Mouse (Mus musculus): ENCODE data around the gene Cox20.
"Not testable (repeated sequence)": the region's sequence is repeated elsewhere in the genome, so short reads cannot be mapped to it uniquely, and the experiment has no call there.

Cox20 gene

DNA sequence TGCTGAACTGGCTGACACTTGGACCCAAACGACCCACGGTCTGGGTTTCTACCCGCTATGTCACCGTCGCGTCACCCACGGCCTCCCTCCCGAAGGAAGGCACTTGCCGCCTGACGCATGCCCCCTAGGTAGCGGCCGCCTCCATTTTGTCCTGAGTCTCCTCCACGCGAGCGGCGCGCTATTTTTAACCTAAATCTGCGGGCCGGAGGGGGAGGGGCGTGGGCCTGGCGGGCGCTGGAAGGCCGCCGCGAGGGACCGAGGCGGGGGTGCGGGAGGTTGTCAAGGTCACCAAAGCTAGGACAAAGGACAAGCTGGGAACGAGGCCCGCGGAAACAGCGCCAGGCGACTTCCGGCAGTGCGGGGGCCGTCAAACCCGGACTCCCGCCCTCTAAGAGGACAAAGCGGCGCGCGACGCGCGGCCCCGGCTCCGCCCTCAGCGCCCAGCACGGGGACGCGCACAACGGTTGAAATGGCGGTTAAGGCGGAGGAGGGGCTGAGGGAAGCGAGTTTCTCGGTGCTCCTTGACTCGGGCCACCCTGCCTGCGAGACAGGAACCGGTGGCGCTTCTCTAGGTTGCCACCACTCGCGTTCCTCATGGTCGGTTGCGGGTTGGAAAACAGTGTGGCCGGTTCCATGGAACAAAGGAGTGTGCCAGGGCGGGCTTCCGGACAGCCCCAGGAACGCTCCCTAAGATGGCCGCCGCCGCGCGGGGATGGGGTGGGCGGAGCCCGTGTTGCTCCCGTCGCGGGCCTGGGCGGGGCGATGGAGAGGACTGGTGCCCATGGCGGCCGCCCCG lies at the start of gene Cox20:
Gene Cox20, plus strand, starts transcription at position 742 of the 796 bp plus-strand sequence.
- DNase-seq (ENCODE audit: low read depth, low spot score), result peak; percentile 94

DNA sequence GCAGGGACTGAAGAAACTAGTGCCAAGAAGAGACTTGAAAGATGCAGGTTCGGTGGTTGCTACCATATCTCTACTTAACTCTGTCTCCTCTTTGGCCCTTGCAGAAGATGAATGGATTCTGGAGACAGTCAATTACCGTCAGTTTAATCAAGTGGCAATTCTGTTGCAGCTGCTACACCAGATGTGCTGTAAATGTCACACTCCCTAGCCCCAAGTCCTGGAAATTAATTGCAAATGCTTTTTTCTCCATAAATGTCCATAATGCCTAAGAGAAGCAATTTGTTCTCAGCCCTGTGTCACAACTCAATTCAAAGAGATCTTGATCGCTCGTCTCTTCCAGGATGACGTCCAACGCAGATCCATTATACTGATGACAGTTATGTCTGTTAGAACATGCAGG lies 48.3 kb upstream of the Cox20 start:
- DNase-seq (ENCODE audit: low read depth, low spot score), result no peak

DNA sequence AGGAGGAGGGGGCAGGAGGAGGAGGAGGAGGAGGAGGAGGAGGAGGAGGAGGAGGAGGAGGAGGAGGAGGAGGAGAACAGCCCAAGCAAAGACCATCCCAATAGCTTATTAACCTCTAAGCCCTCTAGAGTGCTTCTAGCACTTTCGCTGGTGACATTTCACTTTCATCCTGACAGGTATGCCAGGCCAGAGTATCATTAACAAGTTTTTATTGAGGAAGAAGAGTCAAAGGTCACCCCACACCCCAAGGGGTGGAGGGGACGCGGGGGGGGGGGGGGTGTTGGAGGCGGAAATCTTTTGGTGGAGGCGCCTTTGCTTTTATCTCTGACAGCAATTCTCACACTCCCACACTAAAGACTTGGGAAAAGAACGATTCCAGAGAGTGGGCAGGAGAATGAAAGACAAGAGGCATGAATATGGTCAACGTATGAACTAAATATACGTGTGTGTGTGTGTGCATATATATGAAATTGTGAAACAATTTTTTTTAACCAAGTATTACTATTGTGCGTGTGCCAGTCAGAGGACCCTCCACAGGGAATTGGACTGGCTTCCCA lies 43.7 kb upstream of the Cox20 start:
- no peak for DNase-seq (ENCODE audit: low read depth, low spot score)

DNA sequence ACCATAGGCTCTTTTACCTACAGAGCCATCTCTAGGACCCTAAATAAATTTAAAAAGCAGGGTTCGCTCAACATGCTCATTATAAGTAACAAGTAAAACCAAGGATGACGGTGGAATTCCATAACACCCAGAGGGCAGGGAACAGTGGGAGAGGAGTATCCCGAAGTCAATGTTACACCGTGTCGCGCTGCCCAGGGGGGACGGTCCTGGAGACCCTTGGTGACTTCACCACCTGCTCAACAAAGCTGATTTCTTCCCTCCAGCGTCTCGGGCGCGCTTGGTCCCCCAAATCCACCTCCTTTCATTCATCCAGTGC lies 43.2 kb upstream of the Cox20 start:
- DNase-seq (ENCODE audit: low read depth, low spot score), result no peak

DNA sequence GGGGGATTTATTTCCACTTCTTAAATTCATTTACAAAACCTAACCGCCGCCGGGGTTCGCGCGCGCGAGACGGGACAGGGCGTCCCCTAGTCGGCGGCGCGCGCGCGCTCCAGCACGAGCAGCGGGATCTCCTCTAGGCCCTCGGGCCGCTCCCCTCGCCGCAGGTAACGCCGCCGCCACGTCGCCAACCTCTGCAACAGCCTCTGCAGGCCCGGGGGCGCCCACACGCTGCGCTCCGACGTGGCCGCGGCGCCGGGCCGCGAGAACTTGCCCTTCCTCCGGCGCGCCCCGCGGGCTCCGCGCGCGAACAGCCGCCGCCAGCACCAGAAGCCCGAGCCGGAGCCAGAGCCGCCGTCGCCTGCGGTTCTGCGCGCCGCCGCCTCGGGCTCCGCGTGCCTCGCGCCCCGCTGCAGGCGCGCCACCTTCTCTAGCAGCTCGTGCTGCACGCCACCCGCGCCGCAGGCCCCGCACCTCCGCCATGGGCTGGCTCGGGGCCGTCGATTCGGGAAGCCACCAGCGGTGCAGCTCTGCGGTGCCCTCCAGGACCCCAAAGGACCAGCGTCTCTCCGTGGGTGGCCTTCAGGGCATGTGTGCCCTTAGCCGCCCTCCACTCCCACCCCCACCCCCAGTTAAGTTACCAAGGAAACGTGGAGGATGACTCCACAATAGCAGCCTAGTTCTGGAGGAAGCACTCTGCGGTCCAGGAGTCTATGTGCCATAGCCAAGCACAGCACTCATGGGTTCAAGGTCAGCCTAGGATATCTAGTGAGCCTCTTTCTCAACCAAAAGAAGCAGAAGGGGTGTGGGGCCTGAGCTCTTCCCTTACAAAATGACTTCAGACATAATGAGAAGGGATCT lies 42.6 kb upstream of the Cox20 start:
- DNase-seq (ENCODE audit: low read depth, low spot score), result peak; percentile 39

DNA sequence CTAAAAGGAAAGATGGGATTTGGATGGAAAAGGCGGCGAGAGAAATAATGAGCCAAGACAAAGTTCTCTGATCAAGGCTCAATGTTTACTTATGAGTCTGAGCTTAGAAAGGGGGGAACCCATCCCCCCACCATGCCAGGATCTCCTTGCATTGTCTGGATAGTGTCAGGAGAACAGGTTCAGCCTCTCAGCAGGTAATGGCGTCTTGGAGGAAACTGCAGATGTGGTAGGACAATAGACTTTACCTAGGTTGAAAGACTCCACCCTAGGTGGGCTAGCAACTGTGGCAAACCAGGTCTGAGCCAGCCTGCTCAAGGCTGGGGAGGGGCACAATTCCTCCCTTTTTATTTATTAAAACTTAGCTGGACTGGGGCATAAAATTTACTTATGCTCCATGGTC lies 35.6 kb upstream of the Cox20 start:
- DNase-seq (ENCODE audit: low read depth, low spot score), result not testable (repeated sequence)

DNA sequence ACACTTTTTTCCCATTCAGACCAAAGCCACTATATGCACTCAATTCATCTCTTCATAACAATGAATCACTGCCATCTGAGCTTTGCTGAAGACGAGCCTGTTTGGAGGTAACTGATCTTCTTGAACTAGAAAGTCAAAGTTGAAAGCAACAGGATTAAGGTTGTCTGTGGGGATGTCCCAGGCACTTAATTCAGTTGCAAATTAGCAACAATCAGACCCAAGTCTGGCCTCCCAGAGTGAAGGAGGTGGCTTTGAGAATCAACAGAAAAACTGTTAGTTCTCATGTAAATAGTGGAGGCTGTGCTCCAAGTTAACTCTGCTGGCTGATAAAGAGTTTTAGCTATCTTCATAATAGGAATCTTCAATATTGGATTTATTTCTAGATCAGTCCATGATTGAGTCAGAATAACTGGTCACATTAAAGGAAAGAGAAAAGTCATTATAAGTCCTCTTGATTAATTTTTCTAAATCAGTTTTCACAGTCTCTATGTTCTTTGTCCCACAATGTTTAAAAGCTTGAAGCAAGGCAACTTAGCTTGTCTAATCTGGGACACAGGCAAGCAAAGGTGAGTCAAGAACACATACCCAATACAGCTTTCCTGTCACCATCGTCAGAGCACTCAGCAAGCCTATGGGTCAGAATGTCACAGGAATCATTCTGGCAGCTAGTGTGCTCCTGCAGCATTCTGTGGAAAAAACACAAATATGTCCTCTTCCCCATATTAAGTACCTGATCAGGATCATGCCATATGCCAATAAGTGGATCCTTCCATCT lies 34.8 kb upstream of the Cox20 start:
- DNase-seq (ENCODE audit: low read depth, low spot score), result no peak

DNA sequence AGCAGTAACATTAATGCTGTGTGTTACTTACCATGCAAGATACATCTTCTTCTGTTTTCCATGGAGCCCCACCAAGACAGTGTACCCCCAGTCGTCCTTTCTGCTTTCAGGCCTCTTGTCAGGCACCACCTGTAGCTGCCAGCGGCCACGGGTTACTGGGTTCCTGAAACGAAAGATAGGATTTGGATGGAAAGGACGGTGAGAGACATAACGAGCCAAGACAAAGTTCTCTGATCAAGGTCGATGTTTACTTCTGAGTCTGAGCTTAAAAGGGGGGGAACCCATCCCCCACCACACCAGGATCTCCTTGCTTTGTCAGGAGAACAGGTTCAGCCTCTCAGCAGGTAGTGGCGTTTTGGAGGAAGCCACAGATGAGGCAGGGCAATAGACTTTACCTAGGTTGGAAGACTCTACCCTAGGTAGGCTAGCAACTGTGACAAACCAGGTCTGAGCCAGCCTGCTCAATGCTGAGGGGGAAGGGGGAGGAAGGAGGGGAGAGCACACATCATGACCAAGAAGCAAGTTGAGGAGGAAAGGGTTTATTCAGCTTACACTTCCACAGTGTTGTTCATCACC lies 31.2 kb upstream of the Cox20 start:
- no peak for DNase-seq (ENCODE audit: low read depth, low spot score)

DNA sequence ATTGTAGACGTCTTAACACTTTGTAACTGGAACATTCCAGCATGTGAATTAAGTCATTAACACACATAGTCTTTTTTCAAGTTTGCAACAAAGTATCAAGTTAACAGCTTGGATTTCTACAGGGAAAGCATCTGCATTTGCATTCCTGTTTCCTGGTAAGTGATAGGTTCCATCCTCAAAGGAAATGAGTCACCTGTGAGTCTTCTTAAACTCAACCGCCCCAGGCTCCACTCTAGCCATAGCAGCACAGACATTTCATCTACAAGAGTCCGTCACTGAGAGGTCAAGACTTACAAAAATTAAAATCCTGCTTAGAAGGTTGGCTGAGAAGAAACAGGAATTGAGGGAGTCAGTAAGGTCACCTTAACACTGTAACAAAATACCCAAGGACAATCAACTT lies 27.2 kb upstream of the Cox20 start:
- DNase-seq (ENCODE audit: low read depth, low spot score), result no peak

DNA sequence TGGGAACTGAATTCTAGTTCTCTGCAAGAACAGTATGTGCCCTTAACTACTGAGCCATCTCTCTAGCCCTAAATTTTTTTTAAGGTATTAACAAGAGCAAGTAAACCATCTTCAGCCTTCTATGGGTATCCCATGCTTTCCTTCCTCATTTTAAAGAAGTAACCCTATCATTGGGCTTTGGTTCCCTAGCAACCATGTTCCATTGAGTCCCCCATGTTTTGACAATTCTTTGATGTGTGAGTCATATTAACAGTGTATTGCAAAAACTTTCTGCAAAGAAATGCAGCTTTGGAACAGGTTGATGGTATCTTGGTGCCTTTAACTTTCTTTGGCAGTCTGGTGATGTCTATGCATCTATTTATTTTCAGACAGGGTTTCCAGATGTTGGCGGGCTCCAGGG lies 24.9 kb upstream of the Cox20 start:
- no peak for DNase-seq (ENCODE audit: low read depth, low spot score)

DNA sequence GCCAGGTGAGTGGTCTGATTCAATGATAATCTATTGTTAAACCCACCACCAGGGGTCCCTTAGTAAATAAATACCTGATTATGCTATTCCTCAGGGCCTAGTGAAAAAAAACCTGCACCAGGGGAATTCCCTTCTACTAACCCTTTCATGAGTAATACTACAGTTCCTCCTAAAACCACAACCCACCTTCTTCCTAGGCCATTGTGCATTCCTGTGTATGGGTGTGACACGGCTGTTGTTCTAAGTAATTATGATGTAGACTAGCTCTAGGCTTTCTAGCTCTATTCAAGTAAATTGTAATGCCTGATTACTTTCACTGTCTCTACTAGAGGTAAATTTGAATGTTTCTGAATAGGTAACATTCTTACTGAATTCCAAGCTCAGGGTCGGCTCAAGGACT lies 17.7 kb upstream of the Cox20 start:
- not testable (repeated sequence) for DNase-seq (ENCODE audit: low read depth, low spot score)

DNA sequence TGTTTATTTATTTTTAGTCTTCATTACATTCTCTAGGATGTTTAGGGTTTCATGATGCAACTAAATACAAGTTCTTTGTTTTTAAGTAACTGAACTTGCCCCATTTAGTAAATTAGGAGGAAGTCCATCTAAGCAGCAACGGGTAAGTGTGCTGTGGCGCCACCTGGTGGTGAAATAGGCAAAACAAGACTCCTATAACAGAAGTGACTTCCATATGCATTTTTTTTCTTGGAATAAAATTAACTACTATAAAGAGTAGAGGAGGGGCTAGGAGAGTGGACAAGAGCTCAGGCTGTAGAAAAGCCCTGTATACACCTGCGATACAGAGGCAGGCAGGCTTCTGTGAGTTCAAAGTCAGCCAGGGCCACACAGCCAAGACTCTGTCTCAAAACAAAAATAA lies 15.5 kb upstream of the Cox20 start:
- DNase-seq (ENCODE audit: low read depth, low spot score), result peak; percentile 46

DNA sequence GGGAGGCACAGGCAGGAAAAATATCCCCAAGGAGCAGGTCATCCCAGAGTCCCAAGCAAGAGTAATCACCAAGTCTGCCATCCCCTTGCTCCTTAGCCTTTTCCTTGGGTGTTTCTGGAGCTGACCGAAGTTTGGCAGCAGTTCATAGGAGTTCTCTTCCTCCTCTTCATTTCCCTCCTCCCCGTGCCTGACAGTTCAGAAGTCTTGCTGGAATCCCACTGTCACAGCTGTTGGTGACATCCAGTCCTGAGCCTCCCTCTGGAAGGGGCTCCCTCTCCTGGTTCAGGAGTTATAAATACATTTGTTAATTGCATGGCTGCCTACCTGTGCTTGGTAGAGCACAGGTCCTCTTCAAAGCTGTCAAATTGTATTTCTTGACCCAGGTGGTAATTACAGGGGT lies 9.4 kb upstream of the Cox20 start:
- no peak for DNase-seq (ENCODE audit: low read depth, low spot score)

DNA sequence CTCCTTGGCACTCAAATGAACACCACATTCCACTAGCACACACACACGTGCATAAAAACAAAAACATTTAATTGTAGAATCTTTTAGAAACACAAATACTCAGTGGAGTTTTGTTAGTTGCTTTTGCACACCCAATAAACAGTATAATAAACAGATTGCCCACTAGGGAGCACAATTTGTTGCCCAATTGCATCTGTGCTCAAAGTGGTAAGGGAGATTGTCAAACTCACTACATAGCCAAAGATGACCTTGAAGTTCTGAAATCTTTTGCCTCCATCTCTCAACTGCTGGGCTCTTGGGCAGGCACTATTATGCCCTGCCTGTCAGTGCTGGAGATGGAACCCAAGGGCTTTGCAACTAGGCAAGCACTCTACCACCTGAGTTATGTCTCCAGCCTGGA lies 8.8 kb upstream of the Cox20 start:
- DNase-seq (ENCODE audit: low read depth, low spot score), result no peak

DNA sequence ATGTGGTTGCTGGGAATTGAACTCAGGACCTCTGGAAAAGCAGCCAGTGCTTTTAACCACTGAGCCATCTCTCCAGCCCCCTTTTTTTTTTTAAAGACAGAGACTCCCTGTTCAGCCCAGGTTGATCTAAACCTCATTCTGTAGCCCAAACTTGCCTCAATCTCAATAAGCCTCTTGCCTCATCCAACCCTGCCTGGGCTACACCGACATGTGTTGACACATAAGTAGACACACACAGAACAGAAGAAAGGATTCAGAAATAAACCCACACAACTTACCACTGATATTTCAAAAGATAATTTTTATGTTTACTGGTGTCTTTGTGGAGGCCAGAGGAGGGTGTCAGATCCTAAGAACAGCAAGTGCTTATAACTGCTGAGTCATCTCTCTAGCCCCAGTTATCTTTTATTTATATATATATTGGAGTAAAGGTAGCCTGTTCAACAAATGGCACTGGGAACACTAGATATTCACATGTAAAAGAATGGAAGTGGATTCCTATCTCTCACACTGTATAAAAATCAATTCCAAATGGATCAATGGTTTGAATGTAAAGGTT lies 5.8 kb upstream of the Cox20 start:
- no peak for DNase-seq (ENCODE audit: low read depth, low spot score)

DNA sequence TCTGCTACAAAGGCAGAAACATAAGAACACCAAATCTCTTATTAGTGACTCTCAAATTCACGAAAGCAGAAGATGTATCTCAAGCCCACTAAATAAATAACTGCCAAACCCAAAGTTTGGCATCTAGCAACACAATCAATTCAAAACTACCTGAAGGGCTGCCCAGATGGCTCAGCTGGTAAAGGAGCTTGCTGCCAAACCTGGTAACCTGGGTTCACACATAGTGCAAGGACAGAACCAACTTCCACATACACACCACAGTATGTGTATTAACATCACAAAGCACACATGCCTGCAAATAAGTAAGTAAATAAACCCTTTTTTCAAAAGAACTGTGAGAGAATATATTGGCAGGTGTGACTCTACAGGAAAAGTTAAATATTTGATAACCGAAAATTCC lies 4.7 kb upstream of the Cox20 start:
- DNase-seq (ENCODE audit: low read depth, low spot score), result no peak

DNA sequence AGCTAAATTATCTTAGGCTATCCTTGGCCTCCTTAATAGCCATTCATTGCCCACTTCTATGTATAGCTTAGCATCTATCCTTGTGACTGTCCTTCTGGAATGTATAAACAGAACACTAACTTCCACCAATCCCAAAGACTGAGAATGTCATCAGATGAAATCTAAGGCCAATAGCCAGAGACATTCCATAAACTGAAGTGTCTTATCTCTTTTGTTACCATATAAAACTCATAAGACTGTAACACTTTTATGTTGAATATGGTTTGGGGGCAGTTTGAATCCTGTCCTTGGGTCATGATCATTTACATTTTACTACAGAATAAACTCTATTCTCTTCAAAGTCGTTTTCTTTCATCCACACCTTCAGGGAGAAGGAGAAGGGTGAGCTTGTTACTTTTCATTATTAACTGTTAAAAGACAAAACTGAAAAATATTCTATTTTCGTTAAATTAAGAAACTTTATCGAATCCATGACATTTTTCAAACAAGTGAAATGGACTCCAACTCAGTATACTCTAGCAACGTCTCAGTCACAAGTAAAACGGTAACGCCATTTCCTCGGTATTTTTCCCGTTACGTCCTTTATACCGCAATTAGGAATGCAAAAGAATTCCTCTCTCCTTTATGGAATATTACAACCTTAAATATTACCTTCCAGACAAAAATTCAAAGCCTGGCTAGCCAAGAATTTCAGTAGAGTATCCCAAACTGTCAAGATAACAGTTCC lies 1.5 kb upstream of the Cox20 start:
- no peak for DNase-seq (ENCODE audit: low read depth, low spot score)

DNA sequence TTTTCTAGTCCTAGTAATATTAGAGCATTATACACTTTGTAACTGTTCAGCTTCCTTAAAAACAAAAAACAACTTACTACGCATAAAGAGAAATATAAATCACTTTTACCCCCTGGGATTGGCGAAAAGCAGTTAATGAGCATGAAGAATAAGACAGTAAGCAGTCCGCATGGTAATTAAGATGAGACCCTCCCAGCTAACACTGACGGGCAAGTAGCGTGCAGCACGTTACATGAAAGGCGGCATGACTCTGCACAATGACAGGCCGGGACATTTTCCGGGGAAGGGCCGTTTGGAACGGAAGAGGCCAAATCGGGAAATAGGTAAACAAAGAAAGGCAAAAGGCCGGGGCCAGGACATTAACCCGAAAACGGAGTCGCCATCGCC lies 935 bp upstream of the Cox20 start:
- no peak for DNase-seq (ENCODE audit: low read depth, low spot score)

DNA sequence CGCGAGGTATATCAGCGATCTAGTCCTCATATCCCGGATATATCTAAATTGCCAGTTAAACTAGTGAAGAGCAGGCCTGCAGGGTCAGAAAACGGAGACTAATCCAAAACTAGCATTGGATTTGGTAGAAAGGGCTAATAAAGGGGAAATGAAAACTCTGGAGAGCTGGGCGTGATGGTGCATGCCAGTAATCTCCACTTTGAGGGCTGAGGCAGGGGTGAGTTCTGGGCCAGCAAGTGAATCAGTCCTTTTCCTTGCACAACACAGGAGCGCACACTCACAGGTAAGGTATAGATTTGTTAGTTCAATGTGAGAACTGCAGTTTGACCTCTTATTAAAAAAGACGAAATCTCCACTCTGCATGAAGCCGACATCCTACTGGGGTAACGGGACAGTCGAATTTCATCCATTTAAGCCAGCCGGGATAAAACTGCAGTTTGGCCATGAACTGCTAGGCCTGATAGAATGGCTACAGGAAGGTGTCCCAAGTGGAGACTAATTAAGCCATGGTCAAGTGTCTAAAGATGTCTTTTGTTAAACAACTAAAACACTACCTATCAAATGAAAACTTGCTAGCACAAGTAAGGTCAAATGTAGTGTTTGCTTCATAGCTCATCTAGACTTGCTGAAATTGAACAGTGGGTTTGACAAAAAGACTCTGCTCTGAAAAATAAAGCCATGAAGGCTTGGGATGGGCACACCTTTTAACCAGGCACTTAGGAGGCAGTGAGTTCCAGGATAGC lies 536 bp downstream of the Cox20 start:
- no peak for DNase-seq (ENCODE audit: low read depth, low spot score)
